Mouse (Mus musculus) kidney, postnatal 25 days (tissue): ENCODE data around the gene Gm20869.
"Not testable (repeated sequence)": the region's sequence is repeated elsewhere in the genome, so short reads cannot be mapped to it uniquely, and the experiment has no call there.

Source experiments
- DNase-seq, 2 experiments: peaks; one replicate each; pipeline ENCODE4 v3.0.0; 2021; ENCODE audit warnings: mixed read lengths in 2 of 2

The Gm20869 gene

GRCm38 (mm10) chrY:71469149-71469548 lies at the start of gene Gm20869:
TSS of gene Gm20869 (plus strand) at chrY:71469449.
- DNase-seq: not testable (repeated sequence)
